Mouse (Mus musculus): Measurements from ENCODE around the gene Gal3st2c. TPM values are rescaled to one million over a fixed set of nuclear protein-coding genes. Genes with fewer than 3 reads are reported as not detected.
"Not testable (repeated sequence)": the region's sequence is repeated elsewhere in the genome, so short reads cannot be mapped to it uniquely, and the experiment has no call there.

Gene Gal3st2c
- total RNA-seq (2022): under 1 TPM; 0.06 to 0.16 (median 0.11) TPM

DNA sequence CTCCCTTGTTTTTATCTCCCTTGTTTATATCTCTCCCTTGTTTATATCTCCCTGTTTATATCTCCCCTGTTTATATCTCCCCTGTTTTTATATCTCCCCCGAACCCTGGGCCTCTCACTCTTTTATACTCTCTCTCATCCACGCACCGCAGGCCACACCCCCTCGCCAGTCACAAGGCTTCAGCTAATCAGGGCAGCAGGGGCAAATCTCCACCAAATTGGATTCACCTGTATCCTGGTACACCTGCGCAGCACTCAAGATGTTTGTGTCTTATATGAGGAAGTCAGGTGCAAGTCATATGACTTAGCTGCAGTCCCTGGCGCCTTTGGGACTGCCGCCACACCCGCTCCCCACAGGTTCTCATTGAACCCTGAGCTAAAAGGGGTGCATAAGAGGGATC, at the start of gene Gal3st2c:
TSS of gene Gal3st2c (plus strand) at position 301 of the 400 bp plus-strand sequence.
- DNase-seq: not testable (repeated sequence)

DNA sequence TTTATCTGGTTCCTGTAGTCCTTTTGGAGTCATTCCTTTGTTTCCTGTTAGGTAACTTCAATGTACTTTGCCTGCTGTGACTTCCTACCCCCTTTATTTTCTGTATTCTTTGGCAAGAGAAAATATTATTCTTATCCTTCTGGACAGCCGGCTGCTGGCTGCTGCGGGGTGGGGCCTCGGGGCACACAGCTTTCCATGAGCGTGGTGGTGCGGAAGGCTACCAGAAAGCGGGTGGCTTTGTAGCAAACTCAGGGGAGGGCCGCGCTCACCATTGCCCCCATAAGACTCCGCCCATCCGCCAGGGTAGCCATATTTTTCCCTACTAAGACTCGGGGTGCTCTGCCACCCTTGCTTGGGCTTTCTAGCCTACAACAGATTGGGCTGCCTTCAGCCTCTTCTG, 41.2 kb upstream of the Gal3st2c start:
- DNase-seq: not testable (repeated sequence)

DNA sequence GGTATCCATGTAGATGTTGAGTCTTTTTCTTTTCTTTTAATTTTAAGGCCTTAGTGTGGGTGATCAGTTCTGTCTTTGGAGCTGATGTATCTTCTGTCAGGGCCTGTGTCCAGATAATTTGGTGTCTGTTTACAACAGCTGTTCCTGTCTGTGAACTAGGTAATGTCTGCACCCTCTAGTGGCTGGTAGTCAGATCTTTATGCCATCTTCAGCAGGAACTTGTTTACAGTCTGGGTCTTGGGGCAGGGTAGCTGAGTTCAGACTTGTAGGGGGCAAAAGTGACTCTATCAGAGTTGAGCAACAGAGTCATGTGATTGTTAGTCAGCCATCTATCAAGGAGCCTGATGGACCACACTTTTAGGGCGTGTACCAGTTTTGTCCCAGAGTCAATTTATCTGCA, 23.8 kb upstream of the Gal3st2c start:
- not testable (repeated sequence) for DNase-seq

DNA sequence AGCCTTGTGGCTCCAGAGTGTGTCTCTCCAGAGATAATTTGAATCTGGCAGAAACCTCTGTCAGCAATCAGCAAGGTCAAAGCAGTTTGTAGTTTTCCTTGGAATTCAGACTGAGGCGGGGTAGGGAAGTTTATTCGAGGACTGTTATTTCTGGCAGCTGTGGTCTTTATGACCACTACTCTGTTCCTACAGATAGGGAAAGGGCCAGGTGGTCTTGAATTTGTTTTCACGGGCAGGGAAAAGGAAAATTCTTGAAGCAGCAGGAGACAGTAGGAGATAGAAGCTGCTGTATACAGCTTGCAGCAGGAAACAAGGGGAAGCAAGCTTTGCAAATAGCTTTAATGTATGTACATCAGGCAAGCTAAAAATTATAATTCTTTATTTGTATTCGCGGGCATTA, 19.9 kb upstream of the Gal3st2c start:
- not testable (repeated sequence) for DNase-seq

DNA sequence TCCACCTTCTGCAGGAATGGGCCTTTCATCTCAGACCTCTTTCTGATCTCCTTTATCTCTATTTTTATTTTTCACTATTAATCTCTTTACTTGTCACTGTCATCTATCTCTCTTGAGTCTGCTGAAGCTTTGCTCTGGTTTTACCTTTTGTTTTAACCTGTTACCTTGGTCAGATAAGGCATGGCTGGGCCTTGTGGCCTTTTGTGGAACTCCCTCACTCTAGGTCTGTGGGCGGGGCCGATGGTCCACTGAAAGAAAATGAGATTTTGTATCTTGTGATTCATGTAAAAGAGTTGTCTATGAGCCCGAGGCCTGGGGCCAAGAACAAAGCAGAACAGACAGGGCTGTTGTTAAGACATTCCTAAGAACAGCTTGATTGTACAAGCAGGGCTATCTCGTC, 19.5 kb upstream of the Gal3st2c start:
- DNase-seq: not testable (repeated sequence)

DNA sequence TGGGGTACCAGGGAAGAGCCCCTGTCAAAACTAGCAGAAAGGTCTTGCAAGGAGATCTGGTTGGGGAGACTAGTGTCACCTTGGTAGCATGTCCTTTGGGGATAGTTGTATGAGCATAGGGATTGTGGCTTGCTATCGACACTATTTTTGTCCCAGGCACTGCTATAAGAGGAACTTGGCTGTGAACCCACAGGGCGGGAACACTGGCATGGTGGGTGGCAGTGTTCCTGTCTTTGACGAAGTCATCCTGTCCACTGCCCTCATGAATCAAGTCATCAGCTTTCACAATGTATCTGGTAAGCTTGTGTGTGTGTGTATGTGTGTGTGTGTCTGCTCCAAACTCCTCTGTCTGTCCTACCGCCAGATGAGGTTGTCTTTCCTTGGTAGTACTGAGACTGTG, 14.5 kb upstream of the Gal3st2c start:
- not testable (repeated sequence) for DNase-seq

DNA sequence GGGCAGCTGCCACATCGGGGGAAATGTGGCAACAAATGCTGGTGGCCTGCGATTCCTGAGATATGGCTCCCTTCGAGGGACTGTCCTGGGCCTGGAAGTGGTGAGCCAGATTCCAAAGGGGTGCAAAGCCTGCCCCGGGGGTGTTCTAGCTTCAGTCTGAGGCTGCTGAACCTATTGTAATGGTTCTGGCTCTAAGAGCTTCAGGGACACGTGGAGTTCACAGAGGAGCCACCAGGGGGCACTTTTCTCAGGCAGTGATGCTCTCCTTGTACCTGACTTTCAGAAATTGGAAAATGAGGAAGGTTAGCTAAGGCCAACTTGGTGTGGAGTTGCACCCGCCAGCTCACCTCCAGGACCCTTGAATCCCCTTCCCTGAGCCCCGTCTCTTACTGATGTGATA, 12.0 kb upstream of the Gal3st2c start:
- DNase-seq: not testable (repeated sequence)

DNA sequence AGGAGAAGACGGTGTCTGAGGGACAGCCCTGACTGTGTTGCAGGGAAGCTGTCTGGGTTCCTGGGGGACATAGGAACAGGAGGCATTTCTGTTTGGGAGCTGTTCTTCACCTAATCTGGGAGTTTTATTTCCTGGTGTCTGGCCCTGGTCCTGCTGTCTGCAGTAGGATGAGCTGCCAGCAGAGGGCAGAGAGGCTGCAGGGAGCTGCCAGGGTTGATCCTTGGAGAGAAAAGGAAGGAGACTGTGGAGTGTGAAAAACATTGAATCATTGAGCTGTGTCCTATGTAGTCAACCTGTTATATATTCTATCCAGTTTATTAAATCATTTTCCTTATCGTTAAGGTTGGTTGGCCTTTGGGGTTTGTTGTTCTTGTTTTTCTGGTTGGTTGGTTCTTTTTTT, 9.4 kb upstream of the Gal3st2c start:
- DNase-seq: not testable (repeated sequence)

DNA sequence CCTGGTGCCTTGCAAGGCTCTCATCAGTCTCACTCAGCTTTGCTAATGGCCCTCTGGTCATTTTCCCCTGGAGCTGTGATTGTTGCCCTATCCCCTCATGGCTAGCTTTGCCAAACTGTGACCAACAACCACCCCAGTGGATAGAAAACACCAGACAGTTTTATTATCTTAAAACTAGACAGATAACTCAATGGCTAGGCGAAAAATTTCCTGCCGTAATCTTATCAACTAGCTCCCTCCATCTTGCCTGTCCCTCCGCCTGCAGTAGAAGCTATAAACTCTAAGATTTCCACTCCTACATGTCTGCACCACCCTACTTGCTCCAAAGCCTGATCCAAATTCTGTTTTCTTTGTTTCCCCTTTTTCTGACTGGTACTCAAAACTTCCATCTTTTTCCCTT, 4.1 kb upstream of the Gal3st2c start:
- no peak for DNase-seq

DNA sequence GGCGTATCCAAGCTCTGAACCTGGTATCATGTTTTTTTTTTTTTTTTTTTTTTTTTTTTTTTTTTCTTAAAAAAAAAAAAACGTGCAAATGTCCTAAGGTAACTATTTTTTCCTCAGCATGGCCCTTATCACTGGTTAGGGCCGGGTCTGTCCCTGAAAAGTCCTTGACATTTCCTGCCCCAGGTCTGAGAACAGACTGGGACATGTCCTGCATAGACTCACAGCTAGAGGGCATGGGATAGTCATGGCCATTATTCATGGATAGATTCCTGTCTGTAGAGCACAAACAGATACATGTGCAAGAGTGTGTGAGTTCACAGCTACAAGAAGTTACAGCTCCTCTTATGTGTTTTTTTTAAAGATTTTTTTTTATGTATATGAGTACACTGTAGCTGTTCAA, 1.5 kb upstream of the Gal3st2c start:
- peak; percentile 21 for DNase-seq

DNA sequence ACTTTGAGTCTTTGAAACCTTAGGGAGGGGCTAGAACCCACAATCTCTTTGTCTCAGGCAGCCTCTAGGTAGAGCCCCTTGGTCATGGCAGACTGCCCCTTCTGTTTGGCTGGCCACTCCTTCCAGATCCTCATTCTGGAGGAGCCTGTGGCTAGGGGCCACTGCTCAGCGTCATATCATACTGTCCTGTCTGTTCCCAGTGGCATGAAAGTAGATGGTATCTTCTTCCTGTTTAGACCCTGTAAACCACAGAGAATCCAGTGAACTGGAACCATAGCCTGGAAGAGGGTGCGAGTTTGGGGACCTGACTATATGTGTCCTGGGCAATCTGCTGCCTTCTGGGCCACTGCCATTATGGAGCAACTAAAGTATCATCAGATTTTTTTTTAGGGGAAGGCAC, 759 bp downstream of the Gal3st2c start:
- DNase-seq: not testable (repeated sequence)

DNA sequence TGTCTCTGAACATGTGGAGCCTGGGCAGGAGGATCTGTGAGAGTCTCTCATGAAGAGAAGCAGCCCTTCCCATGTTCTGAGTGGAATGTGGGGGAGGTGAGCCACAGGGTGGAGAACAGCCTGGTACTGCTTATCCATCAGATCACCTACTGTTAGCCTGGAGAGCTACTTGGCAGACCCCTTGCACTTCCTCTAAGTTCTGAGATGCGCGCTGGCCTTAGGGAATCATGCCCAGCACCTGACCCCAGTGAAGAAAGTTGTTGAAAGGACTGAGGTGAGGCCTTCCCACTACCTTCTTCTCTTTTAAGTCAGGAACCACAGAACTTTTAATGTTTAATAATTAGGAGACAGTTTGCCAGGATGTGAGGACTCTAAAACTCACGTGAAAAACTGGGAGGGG, 1.2 kb downstream of the Gal3st2c start:
- not testable (repeated sequence) for DNase-seq

DNA sequence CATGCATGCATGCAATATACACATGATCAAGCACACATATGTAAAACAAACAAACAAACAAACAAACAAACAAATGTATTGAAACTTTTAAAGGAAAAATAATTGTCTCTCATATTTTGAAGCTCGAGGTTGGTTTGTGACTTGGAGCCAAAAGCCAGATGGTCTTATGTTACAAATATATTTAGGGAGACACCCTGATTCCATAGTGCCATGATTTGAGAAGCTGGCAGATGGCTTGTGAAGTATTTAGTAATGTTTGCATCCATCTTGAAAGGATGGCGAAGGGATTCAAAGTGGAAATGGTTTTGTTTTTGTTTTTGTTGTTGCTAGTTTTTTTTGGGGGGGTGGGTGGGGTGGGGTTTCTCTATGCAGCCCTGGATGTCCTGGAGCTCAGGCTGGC, 10.7 kb downstream of the Gal3st2c start:
- no peak for DNase-seq

DNA sequence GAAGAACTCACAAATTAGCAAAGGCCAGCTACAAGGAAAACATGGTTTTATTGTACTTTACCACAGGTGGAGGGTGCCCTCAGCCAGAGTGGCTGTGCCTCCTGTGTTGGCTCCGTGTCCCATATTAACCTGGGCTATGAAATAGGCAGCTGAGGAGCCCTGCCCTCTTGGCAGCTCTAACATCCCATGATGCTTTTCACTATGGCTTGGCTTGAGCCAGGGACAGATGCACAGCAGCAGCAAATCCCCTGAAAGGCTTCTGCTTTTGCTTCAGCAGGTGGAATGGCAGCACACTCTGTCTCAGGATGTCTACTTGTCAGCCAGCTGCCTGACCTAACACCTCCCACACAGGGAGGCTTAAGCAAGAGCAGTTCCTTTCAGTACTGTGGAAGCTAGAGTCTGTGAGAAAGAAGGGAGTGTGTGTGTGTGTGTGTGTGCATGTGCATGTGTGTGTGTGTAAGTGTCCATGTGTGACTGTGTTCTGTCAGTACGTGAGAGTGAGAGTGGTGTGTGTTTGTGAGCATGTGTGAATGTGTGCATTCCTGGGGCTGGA, 15.7 kb downstream of the Gal3st2c start:
- DNase-seq: not testable (repeated sequence)

DNA sequence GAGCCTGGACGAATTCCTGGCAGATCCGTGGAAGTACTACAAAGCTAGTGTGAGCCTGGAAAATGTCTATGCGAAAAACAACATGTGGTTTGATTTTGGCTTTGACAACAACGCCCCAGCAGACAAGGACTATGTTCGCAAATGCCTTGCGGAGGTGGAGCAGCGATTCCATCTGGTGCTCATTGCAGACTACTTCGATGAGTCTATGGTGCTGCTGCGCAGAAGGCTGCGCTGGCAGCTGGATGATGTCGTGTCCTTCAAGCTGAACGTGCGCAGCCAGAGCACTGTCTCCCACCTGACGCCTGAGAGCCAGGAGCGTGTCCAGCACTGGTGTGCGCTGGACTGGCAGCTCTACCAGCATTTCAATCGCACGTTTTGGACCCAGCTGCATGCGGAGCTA, 18.5 kb downstream of the Gal3st2c start:
- DNase-seq: not testable (repeated sequence)

DNA sequence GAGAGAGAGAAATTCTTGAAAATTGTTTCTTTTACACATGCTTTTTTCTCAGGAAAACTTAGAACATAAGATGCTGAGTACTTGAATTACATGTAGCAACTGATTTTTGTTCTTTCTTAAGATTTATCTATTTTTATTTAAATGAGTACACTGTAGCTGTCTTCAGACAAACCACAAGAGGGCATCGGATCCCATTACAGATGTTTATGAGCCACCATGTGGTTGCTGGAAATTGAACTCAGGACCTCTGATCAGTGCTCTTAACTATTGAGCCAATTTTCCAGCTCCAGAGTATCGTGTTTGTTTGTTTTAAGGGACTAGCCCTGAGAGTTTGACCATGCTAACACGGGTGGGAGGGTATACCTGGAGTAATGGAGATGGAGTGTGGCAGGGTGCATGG, 21.3 kb downstream of the Gal3st2c start:
- no peak for DNase-seq

DNA sequence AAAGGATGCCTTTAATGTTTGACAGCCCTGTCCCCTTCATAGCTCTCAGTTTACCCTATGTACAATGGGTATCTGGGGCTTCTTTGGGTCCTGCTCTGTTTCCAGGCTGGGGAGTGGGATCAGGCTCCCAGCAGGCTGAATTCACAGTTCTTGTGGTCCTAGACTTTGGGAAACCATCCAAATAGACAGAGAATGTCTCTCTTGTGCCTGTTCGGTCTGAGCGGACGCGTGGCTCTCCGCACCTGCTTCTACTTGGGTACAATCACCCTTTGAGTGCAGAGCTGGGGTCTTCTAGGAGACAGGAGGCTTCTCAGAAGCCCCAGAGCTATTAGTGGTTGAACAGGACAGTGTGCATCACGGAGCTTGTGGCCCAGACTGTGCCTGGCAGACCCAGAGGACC, 29.8 kb downstream of the Gal3st2c start, which contains the start of gene Neu4:
TSS of gene Neu4 (plus strand) at position 301 of the 400 bp plus-strand sequence.
- DNase-seq: no peak

DNA sequence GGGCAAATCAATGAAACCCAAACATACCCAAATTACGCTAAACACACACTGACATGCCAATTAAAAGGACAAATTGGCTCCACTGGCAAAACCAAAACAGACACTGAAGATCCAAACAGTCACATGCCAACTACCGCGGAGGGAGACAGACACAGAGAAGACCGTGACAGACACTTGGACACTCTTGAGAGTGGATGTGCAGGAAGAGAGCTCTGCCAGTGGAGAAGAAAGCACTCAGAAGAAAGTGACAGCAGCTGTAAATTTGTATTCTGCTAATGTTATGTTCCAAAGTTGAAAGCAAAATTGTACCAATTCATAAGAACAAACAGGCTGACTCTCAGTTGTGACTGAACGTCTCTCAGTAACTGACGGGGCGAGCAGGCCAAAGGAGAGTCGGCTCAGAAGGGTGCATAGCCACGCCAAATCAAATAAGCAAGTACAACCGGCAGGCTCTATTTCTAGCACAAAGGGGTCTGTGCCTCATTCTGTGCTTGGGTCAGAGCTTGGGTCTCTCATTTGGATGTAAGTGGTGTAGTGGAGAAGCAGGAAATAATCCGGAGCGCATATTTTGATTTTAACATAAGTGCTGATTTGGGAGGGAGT, 37.3 kb downstream of the Gal3st2c start:
- DNase-seq: no peak

DNA sequence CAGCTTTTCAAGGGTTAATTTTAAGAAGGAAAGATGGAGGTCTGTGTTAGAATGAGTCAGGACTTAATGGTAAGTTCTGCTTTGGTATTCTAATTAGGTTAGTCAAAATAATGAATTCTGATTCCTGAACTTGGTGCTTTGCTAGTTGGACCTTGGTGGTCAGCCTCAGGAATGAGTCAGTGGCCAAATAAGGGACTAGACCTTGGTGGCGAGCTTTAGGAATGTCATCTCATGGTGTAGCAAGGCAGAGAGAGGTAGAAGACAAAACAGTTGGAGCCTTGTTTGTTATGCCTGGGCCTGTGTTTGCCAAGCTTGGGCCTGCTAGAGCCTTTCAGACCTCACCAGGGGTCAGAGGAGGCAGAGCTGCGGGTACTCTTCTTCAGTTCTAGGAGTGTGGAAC, 38.4 kb downstream of the Gal3st2c start:
- peak; percentile 55 for DNase-seq

DNA sequence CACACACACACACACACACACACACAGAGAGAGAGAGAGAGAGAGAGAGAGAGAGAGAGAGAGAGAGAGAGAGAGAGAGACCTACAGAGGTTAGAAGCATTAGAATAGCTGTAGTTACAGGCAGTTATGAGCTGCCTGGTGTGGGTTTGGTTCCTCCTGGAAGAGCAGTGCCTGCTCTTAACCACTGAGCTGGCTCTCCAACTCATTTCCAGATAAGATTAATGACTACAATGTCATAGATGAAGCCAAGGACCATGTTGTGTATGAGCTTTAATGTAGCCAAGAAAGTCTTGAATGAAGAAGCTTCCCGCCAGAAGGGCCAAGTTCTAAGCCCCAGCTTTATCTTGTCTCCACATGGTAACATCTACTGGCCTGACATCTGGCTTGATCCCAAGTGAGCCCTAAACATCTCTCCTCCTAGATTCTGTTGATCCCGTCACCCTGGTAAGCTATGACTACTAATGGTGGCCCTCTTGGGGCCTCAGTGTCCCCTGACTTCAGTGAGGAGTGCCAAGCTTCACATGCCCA, 42.8 kb downstream of the Gal3st2c start:
- no peak for DNase-seq

DNA sequence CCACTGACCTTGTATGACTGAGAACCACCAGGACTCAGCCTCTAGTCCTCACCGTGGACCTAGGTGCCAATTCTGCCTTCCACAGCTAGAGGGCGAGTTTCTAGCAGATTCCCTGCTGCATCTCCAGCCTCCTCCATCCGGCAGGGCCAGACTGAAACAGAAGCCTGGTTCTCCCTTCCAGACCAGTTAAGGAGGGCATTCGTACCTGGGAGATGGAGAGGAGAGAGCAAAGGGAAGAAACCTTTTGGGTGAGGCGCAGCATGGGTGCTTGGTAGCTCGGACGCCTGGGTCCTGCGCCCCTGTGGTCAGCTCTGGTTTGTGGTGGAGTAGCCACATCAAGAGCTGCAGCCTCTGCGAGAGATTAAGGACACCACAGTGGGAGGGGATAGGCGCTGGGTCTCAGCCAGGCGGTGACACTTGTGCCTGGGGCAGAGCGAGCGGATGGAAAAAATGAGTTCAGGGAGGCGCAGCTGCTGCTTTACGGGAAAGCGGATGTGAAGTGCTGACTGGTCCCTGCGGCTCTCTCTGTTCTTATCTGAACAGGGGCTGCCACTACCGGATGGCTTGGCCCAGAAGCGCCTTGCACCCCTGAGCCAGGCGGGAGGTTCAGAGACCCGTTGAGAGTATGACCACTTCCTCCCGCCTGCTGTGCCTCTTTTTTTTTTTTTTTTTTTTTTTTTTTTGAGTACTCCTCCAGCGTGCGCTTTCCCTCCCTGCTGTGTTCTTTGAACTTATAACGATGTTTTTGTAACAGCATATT, 44.9 kb downstream of the Gal3st2c start:
- DNase-seq: peak; percentile 88

DNA sequence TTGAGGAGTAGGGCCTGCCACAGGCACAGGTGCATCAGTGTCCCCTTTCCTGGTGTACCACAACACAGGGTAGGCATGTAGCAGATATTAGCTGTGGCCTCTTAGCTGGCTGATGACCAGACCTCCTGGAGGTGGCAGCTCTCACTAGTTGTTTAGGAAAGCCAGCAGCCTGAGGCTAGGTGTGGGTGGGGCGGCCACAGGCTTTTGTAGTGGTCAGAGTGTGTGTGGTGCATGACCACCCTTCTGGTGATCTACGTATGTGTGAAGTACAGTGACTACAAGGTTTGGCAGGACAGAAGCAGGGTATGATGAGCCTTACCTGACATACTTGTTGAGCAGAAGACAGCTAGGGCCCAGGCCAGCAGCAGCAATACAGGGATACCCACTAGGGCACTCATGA, 50.1 kb downstream of the Gal3st2c start:
- DNase-seq: no peak

DNA sequence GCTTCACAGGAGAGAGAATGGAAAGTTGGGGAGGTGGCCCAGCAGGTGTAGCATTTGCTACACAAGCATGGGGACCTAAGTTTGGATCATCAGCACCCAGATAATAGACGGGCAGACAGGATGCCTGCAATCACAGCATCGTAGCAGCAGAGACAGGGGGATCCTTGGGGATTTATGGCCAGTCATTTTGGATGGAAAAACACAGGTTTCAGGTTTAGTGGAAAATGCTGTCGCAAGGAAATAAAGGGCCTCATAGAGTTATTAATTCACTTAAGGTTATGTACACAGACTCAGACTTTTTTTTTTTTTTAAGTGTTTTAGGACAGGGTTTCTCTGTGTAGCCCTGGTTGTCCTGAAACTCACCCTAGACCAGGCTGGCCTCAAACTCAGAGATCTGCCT, 55.2 kb downstream of the Gal3st2c start:
- DNase-seq: no peak

DNA sequence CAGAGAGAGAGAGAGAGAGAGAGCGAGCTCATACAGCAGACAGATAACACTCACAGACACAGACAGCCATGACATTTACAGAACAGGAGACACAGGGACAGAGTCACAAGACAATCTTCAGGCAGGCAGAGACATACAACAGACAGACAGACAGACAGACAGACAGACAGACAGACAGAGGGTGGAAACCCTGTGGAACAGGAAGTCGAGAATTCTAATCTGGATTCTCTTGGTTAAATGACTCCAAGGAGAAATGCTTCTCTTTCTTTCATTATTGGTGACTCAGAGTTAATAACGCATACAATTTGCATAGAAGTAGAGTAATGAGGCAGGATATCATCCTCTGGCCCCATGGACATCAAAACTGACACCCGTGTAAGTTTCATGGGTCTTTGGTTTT, 56.2 kb downstream of the Gal3st2c start:
- DNase-seq: no peak

All from adrenal gland, adult 8-10 months (tissue).